Mouse (Mus musculus) MEL (cell line): Measurements from ENCODE around the gene Epb41l1.

ENCODE experiments used
- CTCF ChIP-seq, 3 experiments: IDR thresholded peaks in 2 of 3; conservative IDR thresholded peaks in 1 of 3; 2 replicates each; pipeline ENCODE4 v1.5.1; 2011 to 2012; ENCODE audit warnings: low read length in 3 of 3, low read depth in 2 of 3, mild to moderate bottlenecking in 2 of 3, improper control_type of control experiment in 1 of 3, inconsistent platforms in 1 of 3, mixed read lengths in 1 of 3, moderate library complexity in 1 of 3; ENCODE audit not compliant: control insufficient read depth in 1 of 3, insufficient read depth in 1 of 3, poor library complexity in 1 of 3, severe bottlenecking in 1 of 3
- USF2 ChIP-seq, 2 experiments: IDR thresholded peaks; 2 replicates each; pipeline ENCODE4 v1.6.1; 2011 to 2012; ENCODE audit warnings: improper control_type of control experiment in 2 of 2, low read length in 2 of 2, borderline replicate concordance in 1 of 2, inconsistent platforms in 1 of 2, low read depth in 1 of 2, mild to moderate bottlenecking in 1 of 2; ENCODE audit not compliant: insufficient read depth in 1 of 2

DNA sequence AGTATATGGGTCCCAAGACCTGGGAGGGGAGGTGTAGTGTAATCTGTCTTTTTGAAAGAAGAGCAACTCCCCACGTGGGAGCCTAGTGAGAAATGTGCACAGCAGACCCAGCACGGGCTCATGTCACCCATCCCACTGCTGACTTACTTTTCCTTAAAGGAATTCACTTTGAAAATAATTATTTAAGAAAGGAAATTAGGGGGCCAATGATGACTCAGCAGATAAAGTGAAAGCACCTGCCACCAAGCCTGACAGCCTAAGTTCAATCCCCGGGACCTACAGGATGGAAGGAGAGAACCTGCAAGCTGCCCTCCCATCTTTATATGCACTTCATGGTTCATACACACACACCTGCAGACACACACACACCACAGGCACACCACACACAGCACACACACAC, 123.1 kb downstream of the Epb41l1 start:
- TF ChIP-seq CTCF (IDR thresholded peaks at IDR 0.05 in 2 of 3, conservative IDR thresholded peaks at IDR 0.05 in 1 of 3; ENCODE audit: control insufficient read depth in 1 of 3, insufficient read depth in 1 of 3, low read depth in 2 of 3, low read length in 3 of 3, poor library complexity in 1 of 3, severe bottlenecking in 1 of 3) (no peak), USF2 (IDR thresholded peaks at IDR 0.05; ENCODE audit: borderline replicate concordance in 1 of 2, insufficient read depth in 1 of 2, low read depth in 1 of 2, low read length in 2 of 2) (no peak)
